Mouse (Mus musculus) gastrocnemius, postnatal 36 days (tissue): ENCODE results near the gene Syngr4. TPM values are rescaled to one million over a fixed set of nuclear protein-coding genes. Genes with fewer than 3 reads are reported as not detected.

ENCODE experiments used
- DNase-seq, 2 experiments: peaks; one replicate each; pipeline ENCODE4 v3.0.0; 2022
- intact Hi-C: fragments of 180-260 bp; cut with DNase I; formaldehyde crosslinking; loops from one replicate; pipeline ENCODE4 v1.15.1; 2025
- total RNA-seq, 2 experiments: library from RNA; stranded (reverse); gene quantifications; 2 replicates each; pipeline ENCODE4 v1.2.3; 2021

The Syngr4 gene
- total RNA-seq, 2 experiments from 2014 or later: not detected

- intact Hi-C loops: loop anchor here (5.0 kb wide), 1 partner anchor 137 kb away; no protein-coding TSS in a partner anchor
Observed at GRCm38 (mm10) chr7:45870282-45871058, 26.0 kb downstream of the Syngr4 start.

DNA sequence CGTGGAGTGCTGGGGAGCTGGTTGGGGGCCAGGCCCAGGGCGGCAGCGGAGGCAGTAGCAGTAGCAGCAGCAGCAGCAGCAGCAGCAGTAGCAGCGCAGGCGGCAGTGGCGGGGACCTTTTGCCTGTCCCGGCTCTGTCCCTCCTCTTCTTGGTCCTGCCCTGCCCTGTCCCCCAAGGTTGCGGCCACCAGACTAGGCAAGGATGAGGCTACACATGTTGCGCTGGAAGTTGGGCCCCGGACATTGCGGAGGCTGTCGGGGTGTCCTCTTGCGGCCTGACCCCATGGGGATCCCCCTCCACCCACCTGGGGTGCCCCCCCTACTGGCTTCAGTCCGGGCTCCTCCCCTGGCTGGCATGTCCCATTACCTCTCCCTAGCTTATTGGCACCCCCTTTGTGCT lies 26.7 kb downstream of the Syngr4 start:
- DNase-seq: no peak
- intact Hi-C loops: loop anchor here (5.0 kb wide), 1 partner anchor 138 kb away; no protein-coding TSS in a partner anchor

More at GRCm38 (mm10) chr7:45870282-45871058, 26.0 kb downstream of the Syngr4 start:
- no peak for DNase-seq

GRCm38 (mm10) chr7:45869107-45869670 lies 27.3 kb downstream of the Syngr4 start:
- DNase-seq: no peak
- intact Hi-C loops: no loop called here

DNA sequence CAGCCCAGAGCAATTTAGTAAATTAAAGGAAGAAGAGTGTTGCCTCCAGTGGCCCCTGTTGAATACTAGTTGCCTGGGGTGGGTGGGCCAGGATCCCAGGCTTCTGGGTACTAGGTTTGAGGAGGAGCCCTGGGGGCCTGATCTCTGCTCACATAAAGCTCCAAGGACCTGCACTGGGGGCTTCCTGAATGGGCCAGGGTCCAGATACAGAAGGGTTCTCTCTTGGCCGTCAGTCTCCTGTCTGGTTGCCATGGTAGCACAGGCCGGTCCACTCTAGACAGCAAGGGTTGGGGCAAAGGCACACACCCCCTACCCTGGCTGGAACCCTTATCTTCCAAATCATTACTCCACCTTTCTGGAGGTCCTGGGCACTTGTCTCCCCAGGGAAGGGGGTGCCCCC lies 28.6 kb downstream of the Syngr4 start:
- intact Hi-C loops: no loop called here

DNA sequence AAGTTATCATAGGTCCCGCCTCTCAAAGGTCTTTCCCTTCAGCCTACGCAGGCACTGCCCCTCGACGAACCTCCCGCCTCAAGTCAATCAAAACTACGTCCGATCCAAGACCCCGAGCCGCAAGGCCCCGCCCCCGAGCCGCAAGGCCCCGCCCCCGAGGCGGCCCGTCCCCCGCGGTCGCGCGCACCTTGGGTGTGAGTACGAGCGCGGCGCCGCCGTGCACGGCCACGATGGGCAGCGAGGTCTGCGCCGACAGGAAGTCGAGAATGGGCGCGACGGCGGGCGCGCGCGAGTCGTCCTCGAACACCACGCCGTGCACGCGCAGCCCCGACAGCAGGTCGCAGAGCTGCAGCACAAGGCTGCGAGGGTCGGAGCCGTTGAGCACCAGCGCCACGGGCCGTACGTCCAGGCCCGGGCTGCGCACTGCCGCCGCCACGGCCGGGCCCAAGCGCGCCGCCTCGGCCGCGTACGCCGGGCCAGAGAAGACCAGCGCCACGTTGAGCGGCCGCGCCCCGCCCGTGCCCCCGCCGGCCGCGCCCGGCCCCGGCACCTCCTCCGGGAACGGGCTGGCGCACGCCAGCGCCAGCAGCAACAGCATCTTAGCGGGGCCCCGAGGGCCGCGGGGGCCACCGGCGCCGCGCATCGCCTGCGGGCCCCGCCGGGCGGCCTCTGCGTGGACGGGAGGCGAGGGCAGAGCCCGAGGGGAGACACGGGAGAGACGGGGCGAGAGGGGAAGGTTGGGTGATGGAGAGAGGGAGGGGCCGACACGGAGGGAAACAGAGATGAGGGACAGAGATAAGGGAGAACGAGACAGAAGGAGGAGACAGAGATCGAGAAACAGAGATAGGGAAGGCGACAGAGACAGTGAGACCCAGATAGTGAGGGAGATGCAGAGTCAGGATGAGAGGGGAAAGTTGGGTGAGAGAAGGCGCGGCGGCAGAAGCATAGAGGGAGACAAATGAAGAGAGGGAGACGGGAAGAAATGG lies 30.3 kb downstream of the Syngr4 start:
- peak; percentile 89 to 91 for DNase-seq
- intact Hi-C loops: no loop called here

More for the DNA sequence above, 28.6 kb downstream of the Syngr4 start:
- no peak for DNase-seq

GRCm38 (mm10) chr7:45864435-45864834 lies 32.1 kb downstream of the Syngr4 start:
- no peak for DNase-seq
- intact Hi-C loops: no loop called here

DNA sequence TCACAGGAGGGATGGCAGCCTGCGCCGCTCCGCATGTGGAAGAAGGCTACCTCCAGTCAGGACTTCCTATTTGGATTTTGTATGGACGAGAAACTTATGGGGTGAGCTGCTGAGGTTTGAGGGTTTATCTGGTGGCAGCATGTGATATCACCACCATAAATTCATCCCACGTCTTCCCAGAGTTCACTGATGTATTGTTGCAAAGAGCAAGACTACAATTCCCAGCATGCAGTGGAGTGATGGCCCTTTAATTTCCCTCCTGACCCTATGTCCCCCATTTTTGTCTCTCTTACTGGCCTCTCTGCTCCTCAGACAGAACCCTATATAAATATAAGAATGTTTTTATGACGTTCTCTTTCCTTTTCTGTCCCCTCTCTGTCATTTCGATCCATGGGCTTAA lies 33.7 kb downstream of the Syngr4 start:
- intact Hi-C loops: no loop called here
- no peak for DNase-seq

DNA sequence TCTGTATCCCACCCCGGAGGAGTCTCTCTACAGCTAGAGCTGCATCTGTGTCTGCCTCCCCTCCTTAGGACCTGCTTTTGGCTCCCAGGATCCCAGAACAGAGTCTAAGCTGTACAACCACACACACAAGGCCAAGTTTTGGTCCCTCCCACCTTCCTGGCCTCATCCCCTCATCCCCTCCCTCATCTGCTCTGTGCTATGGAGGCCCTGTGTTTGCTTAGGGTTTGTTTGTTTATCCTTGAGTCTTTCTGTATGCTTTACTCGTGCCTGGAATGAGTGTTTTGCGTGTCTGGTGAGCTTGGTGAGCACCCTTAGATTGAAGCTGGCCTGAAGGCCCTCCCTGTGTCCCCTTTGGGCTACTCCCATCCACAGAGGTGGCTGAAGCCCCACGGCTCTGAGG lies 37.5 kb downstream of the Syngr4 start:
- intact Hi-C loops: no loop called here

GRCm38 (mm10) chr7:45856950-45857901 lies 39.3 kb downstream of the Syngr4 start:
- no peak for DNase-seq
- intact Hi-C loops: no loop called here

More for the DNA sequence above, 37.5 kb downstream of the Syngr4 start:
- no peak for DNase-seq

GRCm38 (mm10) chr7:45853089-45853488 lies 43.4 kb downstream of the Syngr4 start:
- intact Hi-C loops: no loop called here

GRCm38 (mm10) chr7:45850661-45851060 lies 45.9 kb downstream of the Syngr4 start:
- intact Hi-C loops: no loop called here
- no peak for DNase-seq

More at GRCm38 (mm10) chr7:45853089-45853488, 43.4 kb downstream of the Syngr4 start:
- DNase-seq: no peak

DNA sequence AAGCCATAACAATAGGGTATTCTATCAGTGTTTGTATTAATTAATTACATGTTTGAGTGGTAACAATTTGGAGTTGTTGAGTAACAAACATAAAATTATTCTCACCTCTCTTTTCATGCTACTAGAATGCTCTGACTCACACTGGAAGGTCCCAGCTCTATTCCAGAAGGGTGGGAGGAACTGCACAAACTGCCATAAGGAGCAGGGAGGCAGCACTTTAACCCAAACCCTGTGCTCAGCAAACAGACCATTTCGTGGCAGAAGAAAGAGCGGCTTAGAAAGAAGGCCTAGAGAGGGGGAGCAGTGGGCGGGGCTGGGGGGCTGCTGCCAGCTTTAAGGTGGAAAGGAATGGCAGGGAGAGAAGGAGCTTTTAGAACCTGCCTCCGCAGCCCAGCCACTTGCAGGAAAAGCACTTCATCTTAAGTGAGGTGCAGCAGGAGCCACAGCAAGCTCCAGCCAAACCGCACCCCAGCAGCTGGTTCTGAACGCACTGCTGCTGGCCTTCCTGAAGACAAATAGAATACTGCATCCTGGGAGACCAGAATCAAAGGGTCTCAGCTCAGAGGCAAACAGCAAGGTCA lies 48.0 kb downstream of the Syngr4 start:
- DNase-seq: no peak
- intact Hi-C loops: no loop called here

- intact Hi-C loops: no loop called here
Observed at GRCm38 (mm10) chr7:45842950-45843744, 53.4 kb downstream of the Syngr4 start.

More at GRCm38 (mm10) chr7:45842950-45843744, 53.4 kb downstream of the Syngr4 start:
- no peak for DNase-seq

Other genes with a start within 250 kb of the Syngr4 start
- 1 to 10 TPM in 1 of 2 experiments, under 1 TPM in 1; 0.51 to 1.2 TPM for gene Fut2, start 230.3 kb downstream of the Syngr4 start, total RNA-seq
- gene Ntn5, start 212.7 kb downstream of the Syngr4 start, total RNA-seq: under 1 TPM; 0.52 to 0.69 TPM
- gene Sec1, start 202.3 kb downstream of the Syngr4 start, total RNA-seq: under 1 TPM; 0.12 to 0.26 TPM
- 1 to 10 TPM; 7.7 to 9.5 TPM for gene Car11, start 196.9 kb downstream of the Syngr4 start, total RNA-seq
- 100 to 1,000 TPM in 1 of 2 experiments, 10 to 100 TPM in 1; 52.8 to 118 TPM for gene Dbp, start 191.6 kb downstream of the Syngr4 start, total RNA-seq
- gene Rpl18, start 181.3 kb downstream of the Syngr4 start, total RNA-seq: 100 to 1,000 TPM; 396 to 453 TPM
- 10 to 100 TPM; 12.2 to 12.7 TPM for gene Sphk2, start 178.7 kb downstream of the Syngr4 start, total RNA-seq
- gene Fam83e, start 175.5 kb downstream of the Syngr4 start, total RNA-seq: under 1 TPM in 1 of 2 experiments, not detected in 1; 0.10 TPM
- gene Spaca4, start 170.9 kb downstream of the Syngr4 start, total RNA-seq: not detected
- gene Lmtk3, start 113.0 kb downstream of the Syngr4 start, total RNA-seq: not detected
- not detected for gene Sult2b1, start 112.0 kb downstream of the Syngr4 start, total RNA-seq
- gene Cyth2, start 82.1 kb downstream of the Syngr4 start, total RNA-seq: 10 to 100 TPM; 32.6 to 33.4 TPM
- gene Kcnj14, start 71.9 kb downstream of the Syngr4 start, total RNA-seq: under 1 TPM; 0.15 to 0.27 TPM
- gene Grwd1, start 65.8 kb downstream of the Syngr4 start, total RNA-seq: 10 to 100 TPM; 11.8 to 14.5 TPM
- gene Kdelr1, start 23.9 kb downstream of the Syngr4 start, total RNA-seq: 10 to 100 TPM; 52.8 to 56.7 TPM
- under 1 TPM; 0.22 to 0.23 TPM for gene Grin2d, start 18.3 kb downstream of the Syngr4 start, total RNA-seq
- 10 to 100 TPM; 54.4 to 59.5 TPM for gene Tmem143, start 227 bp upstream of the Syngr4 start, total RNA-seq
- gene Emp3, start 24.7 kb upstream of the Syngr4 start, total RNA-seq: 10 to 100 TPM; 10.9 to 11.2 TPM
- under 1 TPM; 0.28 to 0.42 TPM for gene Ccdc114, start 27.4 kb upstream of the Syngr4 start, total RNA-seq
- not detected for gene Abcc6, start 133.6 kb upstream of the Syngr4 start, total RNA-seq
- gene Nomo1, start 137.0 kb upstream of the Syngr4 start, total RNA-seq: 10 to 100 TPM; 54.5 to 66.7 TPM
- 10 to 100 TPM; 93.5 to 99.5 TPM for gene Kcnj11, start 204.1 kb upstream of the Syngr4 start, total RNA-seq